Mouse (Mus musculus) left cerebral cortex, postnatal 25 days (tissue): ENCODE measurements around the gene Rgl2. TPM values are rescaled to one million over a fixed set of nuclear protein-coding genes. Genes with fewer than 3 reads are reported as not detected.

Source experiments
- DNase-seq, 2 experiments: peaks; one replicate each; pipeline ENCODE4 v3.0.0; 2022; ENCODE audit warnings: low spot score in 2 of 2, mixed read lengths in 1 of 2
- intact Hi-C: fragments of 180-260 bp; cut with DNase I; formaldehyde crosslinking; loops from one replicate; pipeline ENCODE4 v1.15.1; 2025
- total RNA-seq, 2 experiments: library from RNA; stranded (reverse); gene quantifications; 2 replicates each; pipeline ENCODE4 v1.2.3; 2021

Rgl2 gene
- total RNA-seq, 2 experiments from 2014 or later: 55.2 to 66.8 TPM

- intact Hi-C loops: no loop called here
Measured at GRCm38 (mm10) chr17:33919351-33920281, 9.7 kb upstream of the Rgl2 start.

GRCm38 (mm10) chr17:33920282-33921097 lies 8.9 kb upstream of the Rgl2 start:
- DNase-seq: peak; percentile 84 to 85
- intact Hi-C loops: no loop called here

More at GRCm38 (mm10) chr17:33919351-33920281, 9.7 kb upstream of the Rgl2 start:
- DNase-seq: peak in 1 of 2 experiments; percentile 42

GRCm38 (mm10) chr17:33921361-33921760 lies 8.0 kb upstream of the Rgl2 start:
- no peak for DNase-seq
- intact Hi-C loops: no loop called here

- no peak for DNase-seq
Measured at GRCm38 (mm10) chr17:33924577-33925283, 4.6 kb upstream of the Rgl2 start.

GRCm38 (mm10) chr17:33925406-33926116 lies 3.8 kb upstream of the Rgl2 start:
- no peak for DNase-seq
- intact Hi-C loops: no loop called here

More at GRCm38 (mm10) chr17:33924577-33925283, 4.6 kb upstream of the Rgl2 start:
- intact Hi-C loops: no loop called here

GRCm38 (mm10) chr17:33926207-33926932 lies 3.0 kb upstream of the Rgl2 start:
- intact Hi-C loops: no loop called here
- no peak for DNase-seq

- intact Hi-C loops: no loop called here
Measured at GRCm38 (mm10) chr17:33928251-33928947, 944 bp upstream of the Rgl2 start.

GRCm38 (mm10) chr17:33930280-33931158 lies 1.2 kb downstream of the Rgl2 start:
- intact Hi-C loops: no loop called here
- DNase-seq: peak; percentile 74 to 79

More at GRCm38 (mm10) chr17:33928251-33928947, 944 bp upstream of the Rgl2 start:
- no peak for DNase-seq

- intact Hi-C loops: no loop called here
- no peak for DNase-seq
Measured at GRCm38 (mm10) chr17:33931159-33931866, 2.0 kb downstream of the Rgl2 start.

- intact Hi-C loops: no loop called here
- no peak for DNase-seq
Measured at GRCm38 (mm10) chr17:33931947-33932346, 2.6 kb downstream of the Rgl2 start.

GRCm38 (mm10) chr17:33932448-33932847 lies 3.1 kb downstream of the Rgl2 start:
- DNase-seq: no peak
- intact Hi-C loops: no loop called here

GRCm38 (mm10) chr17:33932970-33933369 lies 3.6 kb downstream of the Rgl2 start:
- DNase-seq: no peak
- intact Hi-C loops: no loop called here

- intact Hi-C loops: no loop called here
- DNase-seq: no peak
Measured at GRCm38 (mm10) chr17:33935422-33936055, 6.2 kb downstream of the Rgl2 start.

GRCm38 (mm10) chr17:33936993-33937392 lies 7.7 kb downstream of the Rgl2 start:
- DNase-seq: no peak
- intact Hi-C loops: no loop called here

- intact Hi-C loops: no loop called here
- no peak for DNase-seq
Measured at GRCm38 (mm10) chr17:33938783-33939182, 9.4 kb downstream of the Rgl2 start.
